Mouse (Mus musculus): ENCODE measurements around the gene Olfr434.

GRCm38 (mm10) chr6:43265363-43266041 is 52.7 kb downstream of the Olfr434 start, which contains the start of gene Arhgef5:
- TF ChIP-seq CTCF (IDR thresholded peaks at IDR 0.05; ENCODE audit: low read depth, low read length) (no peak), EP300 (IDR thresholded peaks at IDR 0.05; ENCODE audit: insufficient read depth, low read depth, low read length) (no peak), POLR2A (IDR thresholded peaks at IDR 0.05; ENCODE audit: insufficient read depth, low read length) (no peak)
